Mouse (Mus musculus) adrenal gland, postnatal 4 days (tissue): ENCODE results near the gene Gimap3. TPM values are rescaled to one million over a fixed set of nuclear protein-coding genes. Genes with fewer than 3 reads are reported as not detected.

ENCODE experiments used
- DNase-seq, 2 experiments: peaks; one replicate each; pipeline ENCODE4 v3.0.0; 2021 to 2022; ENCODE audit warnings: low spot score in 2 of 2, mixed read lengths in 2 of 2
- long read RNA-seq, 2 experiments: library from polyadenylated mRNA; stranded (forward); transcript quantifications; one replicate each; pipeline ENCODE4 v2.0.0; 2021
- total RNA-seq, 2 experiments: library from RNA; stranded (reverse); gene quantifications; 2 replicates each; pipeline ENCODE4 v1.2.3; 2021

Gimap3 gene
- 1 to 10 TPM in 1 of 2 experiments, under 1 TPM in 1; 0.81 to 1.2 TPM for total RNA-seq
- long read RNA-seq, experiment 1, partial matches to known transcripts, result 0 of 1 reads
- long read RNA-seq, experiment 1, other reads (novel, unspliced or antisense), result 0 of 1 reads
- long read RNA-seq, experiment 2, partial matches to known transcripts, result 1 of 1 reads
- long read RNA-seq, experiment 2, other reads (novel, unspliced or antisense), result 0 of 1 reads

DNA sequence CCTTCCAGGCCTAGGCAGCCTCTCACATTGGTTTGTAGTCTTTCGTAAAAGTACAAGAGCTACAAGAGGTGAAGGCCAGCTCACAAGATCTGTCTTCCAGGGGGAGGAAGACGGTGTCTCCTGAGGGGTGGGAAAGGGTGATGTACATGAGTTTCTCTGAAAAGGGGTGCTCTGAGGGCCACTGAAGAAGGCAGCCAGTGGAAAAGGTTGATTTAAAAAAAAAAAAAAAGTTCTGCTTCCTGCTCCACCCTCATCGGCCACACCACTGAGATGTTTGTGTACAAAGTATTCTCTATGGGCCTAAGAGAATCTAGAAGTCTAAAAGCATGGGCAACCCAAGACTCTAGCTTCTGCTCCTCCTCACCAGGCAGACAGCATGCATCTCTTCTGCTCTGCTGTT lies at the start of gene Gimap3:
Gimap3 (minus strand) TSS at position 156 of the 400 bp plus-strand sequence.
- DNase-seq, result no peak

DNA sequence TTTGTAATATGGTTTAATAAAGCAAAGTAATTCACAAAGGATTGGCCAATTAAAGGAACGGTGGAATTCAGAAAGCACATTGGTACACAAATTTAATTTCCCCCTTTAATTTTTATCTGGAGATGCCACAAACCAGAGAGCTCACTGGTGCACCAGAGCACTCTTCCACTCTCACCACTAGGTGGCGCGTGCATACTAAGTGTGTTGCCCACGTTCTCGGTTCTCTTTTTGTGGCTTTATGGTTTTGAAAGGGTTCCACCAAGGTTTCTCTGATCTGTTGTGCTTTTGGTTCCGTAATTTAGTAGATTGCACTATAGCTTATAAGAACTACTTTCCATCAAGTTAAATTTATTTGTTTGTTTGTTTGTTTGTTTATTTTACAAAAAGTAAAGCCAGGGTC lies 47.2 kb upstream of the Gimap3 start:
- peak in 1 of 2 experiments; percentile 57 for DNase-seq

DNA sequence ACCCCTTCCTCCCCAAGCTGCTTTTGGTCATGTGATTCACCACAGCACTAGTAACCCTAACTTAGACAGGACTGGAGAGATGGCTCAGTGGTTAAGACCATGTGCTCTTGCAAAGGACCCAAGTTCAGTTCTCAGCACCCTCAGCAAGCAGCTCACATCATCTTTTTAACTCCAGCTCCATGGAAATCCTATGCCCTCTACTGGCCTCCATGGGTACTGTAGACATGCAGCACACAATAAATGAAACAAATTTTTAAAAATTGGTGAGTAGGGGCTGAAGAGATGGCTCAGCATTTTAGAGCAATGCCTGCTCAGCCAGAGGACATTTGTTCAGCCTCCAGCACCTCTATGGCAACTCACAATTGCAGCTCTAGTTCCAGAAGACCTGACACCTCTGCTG lies 44.4 kb upstream of the Gimap3 start:
- DNase-seq, result no peak

DNA sequence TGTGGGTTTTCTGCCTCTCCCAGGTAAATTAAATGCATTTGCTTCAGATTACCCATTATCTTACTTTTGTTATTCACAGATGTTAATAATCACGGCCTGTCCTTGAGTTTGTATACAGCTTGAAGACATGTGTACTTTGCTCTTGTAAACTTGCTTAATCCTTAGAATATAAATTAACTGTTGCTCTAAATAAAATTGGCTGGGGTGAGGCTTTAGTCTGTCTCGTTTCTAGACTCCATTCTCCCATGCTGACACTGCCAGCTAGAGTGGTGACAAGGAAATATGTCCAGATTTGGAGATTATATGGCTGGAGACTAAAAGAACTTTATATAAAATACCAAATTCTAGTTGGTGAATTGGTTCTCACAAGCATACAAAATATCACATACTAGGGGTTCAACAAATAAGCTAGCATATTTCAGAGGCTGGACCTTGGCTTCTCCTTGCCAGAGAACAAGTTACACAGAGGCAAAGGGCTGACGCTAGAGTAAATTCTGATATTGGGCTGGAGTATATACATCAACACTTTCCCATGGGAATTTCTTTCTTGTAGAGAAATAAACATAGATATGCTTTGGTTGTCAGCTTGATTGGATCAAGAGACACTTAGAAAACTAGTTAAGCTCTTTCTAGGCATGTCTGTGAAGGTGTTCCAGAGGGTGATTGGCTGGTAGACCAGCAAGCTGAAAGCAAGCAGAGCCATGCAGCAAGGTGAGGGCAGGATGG lies 39.0 kb upstream of the Gimap3 start:
- DNase-seq, result no peak

DNA sequence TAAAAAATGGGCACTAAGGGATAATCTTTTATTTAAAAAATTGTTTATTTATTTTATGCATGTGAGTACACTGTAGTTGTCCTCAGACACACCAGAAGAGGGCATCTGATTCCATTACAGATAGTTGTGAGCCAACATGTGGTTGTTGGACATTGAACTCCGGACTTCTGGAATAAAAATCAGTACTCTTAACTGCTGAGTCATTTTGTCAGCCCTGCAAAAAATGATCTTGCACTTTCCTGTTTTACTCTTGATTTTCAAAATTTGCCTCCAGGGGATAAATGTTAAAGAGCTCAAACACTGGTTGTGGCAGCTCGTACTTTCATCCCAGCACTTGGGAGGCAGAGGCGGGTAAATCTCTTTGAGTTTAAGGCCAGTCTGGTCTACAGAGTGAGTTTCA lies 36.1 kb upstream of the Gimap3 start:
- no peak for DNase-seq

DNA sequence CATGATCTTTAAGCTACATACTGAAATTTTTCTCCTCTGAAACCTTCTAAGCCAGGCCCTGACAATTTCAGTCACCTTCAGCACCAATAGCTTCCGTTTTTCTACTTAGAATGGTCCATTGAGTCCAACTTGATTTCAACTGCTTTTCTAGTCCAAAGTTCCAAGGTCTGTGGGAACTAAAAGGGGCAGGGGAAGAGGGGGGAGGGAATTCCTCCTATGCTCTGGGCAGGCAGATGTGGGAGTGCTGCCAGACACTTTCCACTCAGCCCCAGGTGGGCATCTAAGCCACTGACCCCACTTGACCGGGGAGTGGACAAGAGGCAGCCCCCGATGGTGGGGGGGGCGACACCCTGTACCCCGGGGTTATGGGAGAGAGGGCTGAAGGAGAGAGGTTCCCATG lies 33.7 kb upstream of the Gimap3 start:
- no peak for DNase-seq

DNA sequence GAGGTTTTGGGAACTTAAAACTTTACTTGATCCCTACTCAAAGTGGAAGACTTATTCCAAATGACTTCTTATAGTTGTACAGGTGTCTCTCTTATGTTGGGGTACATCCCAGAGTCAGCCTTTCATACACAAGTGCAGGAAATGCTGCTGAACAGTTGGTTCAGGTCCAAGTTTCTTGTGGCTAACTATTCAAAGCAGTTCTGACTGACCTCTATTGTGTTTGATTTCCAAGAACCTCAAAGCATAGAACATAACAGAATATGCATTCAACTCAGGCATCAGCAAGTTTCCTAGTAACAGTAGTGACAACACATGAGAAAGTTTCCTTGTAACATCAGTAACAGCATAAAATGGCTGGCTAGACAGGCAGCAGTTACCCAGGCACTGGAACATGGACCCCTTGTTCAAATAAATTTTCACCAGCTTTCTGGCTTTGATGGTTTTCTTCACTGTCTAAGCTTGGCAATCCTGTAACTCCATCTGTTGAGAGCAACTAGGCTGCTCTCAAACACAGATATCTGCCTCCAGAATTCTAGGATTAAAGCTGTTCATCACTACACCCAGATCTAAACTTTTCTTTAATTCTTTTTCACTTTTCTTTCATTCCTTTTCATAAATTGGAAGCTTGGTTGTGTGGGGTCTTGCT lies 32.9 kb upstream of the Gimap3 start:
- DNase-seq, result no peak

DNA sequence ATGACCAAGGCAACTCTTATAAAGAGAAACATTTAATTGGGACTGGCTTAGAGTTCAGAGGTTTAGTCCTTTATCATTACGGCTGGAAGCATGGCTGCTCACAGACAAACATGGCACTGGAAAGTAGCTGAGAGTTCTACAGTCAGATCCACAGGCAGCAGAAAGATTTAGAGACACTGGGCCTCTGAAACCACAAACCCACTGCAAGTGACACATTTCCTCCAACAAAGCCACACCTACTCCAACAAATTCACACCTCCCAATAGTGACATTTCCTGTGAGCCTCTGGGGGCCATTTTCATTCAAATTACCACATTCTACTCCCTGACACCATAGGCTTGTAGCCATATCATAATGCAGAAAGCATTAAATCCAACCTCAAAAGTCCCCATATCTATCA lies 31.2 kb upstream of the Gimap3 start:
- DNase-seq, result no peak

DNA sequence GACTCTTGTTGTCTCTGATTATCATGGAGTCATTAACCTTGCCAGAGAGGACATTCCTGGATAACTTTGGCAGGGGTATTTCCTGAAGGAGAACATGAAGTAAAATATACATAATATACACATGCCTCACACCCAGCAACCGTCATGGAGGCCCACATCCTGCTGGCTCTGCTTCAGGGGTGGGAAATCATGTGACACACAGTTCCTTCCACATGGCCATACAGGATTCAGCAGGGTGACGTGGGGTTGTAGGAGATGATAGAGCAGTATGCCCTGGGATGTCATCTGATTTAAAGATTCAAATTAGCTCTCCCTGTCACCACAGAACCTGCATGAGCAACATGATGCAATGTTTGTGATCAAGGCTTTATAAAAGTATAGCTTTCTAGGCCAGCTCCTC lies 17.2 kb upstream of the Gimap3 start:
- no peak for DNase-seq

DNA sequence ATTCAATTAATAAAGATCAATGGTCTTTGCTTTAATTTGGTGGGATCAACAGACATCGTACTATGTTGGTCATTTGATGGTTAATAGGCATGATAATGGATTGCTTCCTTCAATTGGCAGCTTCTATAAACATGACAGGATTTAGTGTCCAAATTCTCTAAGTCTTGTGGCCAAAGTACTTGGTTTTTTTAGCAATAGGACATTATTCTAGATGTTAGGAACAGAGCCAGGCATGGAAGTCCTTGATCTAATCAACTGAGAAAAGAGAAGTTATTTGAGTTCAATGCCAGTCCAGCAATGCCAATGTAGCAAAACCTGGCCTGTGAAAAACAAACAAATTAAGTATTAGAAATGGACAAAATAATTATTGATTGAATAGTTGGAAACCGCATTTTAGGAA lies 14.9 kb upstream of the Gimap3 start:
- DNase-seq, result no peak

DNA sequence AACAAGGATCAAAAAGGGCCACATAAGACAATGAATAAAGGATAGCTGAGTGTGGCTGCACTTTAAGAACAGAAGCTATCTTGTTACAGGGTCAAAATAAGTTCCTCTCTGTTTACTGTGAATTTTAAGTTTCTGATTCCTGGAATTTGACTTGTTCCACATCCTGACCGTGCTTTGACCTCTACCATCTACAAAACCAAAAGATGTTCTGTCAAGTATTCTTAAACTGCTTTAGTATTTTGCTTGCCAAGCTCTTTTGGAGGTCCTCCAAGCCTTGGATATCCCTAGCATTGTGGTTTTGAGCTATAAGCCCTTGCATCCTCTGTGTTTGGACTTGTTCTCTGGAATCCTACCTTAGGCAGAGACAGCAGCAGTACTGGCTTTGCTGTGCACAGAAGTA lies 14.5 kb upstream of the Gimap3 start:
- DNase-seq, result no peak

DNA sequence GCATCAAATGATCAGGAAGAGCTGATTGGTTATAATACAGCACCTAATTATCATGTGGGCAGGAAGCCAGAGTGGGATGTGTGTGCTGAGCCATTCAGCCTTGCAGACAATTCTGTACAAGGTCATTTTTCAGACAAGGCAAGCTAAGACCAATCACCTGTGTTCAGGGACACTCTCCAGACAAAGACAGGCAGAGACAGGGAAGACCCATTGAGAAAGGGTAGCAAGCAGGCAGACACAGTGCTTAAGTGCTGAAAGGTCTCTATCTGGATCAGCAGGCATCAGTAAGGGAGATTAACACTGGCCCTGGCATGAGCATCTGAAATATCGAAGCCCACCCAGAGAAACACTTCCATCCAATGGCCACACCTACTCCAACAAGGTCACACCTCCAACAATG lies 13.8 kb upstream of the Gimap3 start:
- no peak for DNase-seq

DNA sequence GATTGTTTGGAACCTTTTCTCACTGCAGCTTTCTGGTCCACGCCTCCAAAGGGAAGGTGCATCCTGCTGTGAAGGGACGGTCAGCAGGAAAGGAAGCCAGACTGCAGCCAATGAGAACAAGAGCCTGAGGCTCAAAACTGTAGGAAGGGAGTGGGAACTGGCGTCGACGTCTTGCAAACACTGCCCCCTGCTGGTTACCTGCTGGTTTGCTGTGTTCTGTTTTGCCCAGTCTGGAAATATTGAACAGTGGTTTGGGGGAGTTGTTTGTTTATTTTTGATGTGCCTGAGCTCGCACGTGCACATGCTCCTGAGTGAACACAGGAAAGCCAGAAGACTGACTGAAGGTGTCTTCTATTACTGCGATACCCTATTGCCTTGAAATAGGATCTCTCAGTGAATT lies 1.4 kb upstream of the Gimap3 start:
- peak; percentile 42 to 64 for DNase-seq

DNA sequence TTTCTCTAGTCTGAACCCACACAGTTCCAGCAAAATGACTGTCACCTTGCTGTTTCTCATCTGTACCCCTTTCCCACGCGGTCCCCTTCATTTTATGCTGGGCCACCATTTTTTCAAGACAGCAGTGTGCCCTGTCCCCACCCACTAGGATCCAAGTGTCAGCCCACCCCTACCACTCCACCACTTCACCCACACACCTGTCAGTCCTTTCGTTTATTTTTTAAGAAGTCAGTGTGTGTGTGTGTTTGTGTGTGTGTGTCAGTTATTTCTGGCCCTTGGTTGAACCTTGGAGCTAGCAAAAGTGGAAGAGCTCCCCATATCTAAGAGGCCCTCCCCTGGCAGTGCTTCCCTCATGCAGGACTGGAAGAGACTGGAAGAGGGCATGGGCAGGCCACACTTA lies 1.7 kb downstream of the Gimap3 start:
- no peak for DNase-seq

DNA sequence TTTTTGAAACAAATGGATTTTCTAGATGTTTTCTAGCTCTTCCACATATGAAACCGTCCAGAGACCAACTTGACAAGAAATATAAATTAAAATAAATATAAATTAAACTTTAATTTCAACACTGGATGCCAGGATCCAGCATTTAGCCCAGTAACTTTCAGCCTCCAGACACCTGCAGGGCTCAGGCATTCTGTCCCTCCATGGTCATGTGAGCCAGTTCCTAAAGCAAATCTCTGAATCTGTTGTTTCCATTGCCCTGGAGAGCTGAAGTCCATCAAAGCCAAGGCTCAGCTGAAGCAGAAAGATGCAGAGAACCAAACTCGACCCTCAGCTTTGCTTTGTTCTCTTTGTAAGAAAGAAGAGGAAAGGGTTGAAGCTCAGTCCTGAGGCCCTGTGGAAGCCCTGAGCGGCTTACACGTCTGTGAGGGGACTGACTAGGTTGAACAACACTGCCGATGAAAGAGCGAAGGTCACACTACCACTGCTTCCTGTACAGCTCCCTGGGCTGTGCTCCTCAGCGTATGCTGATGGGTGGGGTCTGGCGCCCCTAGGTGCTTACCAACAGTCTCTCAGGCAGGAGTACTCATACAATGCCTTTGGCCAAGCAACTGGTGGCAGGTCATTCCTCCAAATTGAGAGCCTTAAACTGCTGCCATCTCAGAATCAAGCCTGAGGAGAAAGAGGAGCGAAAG lies 2.3 kb downstream of the Gimap3 start:
- DNase-seq, result no peak

DNA sequence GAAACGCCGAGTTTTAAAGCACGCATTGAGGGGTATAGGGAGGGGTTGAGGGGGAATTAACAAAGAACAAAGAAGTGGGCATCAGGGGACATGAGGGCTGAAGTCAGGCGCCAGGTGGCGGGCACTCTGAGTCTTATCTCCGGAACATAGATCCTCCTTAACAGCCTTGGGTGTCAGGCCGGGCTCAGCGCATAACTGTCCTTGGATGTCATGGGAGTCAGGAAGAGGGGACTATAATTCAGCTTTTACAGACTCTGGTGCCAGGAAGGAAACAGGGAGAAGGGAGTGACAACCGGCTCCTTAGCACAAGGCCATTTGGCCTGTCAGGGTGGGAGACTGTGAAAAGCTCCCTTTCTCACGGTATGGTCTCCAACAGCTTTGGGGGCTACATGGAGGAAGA lies 6.2 kb downstream of the Gimap3 start:
- no peak for DNase-seq

DNA sequence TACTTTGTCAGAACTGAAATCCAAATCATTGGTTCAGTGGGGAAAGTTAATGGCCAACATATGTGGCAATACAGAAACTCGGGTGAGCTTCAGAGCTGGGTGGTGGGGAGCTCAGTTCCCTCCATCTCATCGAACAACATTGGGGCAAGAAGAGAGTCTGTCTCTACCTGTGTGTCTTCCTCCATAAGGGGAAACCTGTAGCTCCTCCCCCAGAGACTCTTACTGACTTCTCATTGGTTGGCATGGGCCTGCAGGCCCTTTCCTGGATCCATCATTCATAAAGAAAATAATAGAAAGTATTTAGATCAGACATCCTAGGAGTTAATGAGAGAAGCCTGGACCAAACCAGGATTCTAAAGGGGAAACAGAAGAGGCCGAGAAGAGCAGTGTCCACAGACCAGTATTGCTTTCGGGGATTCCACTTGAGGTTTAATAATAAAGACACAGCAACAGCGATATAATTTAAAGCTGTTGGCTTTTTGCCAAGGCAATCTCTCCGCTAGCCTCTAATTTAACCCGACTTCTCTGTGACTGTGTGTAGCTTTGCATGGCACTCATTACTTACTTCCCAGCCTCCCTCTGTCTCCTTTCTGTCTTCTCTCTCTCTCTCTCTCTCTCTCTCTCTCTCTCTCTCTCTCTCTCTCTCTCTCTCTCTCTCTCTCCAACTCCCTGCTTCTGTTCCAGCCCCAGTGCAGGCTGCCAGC lies 6.9 kb downstream of the Gimap3 start:
- DNase-seq, result no peak

DNA sequence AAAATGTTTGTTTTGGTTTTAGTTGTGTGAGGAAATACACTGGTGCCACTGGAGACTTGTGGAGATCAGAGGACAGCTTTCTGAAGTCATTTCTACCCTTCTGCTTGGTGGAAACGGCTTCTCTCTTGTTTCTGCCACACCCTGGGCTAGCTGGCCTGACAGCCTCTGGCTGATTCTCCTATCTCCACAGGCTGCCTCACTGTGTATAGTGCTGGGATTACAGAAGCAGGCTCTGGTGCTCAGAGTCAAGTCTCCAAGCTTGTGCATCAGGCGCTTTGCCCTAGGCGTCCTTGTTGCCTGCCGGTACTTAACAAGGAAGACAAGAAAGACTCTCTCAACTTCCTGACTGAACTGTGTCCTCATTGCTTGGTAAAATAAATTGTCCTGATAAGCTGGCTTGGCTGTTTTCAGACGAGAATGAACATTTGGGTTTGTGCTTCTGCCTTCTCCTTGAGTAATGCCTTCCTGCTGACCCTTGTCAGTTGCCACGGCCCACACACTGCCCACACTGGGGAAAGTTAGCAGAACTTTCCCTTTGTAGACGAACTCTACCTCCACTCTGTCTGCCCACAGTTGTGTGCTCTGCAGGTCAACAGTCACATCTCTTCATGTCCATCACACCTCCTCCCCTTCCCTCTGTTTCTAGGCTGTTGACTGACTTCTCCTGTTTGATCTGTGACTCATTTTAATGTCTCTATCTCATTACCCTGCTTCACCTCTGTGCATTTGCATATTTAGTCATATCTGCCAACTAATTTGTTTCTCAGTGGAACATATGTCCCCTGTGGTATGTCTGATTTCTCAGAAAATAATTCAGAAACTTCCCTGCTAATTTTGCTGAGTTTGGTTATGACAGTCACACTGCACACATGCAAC lies 23.3 kb downstream of the Gimap3 start:
- DNase-seq, result no peak

DNA sequence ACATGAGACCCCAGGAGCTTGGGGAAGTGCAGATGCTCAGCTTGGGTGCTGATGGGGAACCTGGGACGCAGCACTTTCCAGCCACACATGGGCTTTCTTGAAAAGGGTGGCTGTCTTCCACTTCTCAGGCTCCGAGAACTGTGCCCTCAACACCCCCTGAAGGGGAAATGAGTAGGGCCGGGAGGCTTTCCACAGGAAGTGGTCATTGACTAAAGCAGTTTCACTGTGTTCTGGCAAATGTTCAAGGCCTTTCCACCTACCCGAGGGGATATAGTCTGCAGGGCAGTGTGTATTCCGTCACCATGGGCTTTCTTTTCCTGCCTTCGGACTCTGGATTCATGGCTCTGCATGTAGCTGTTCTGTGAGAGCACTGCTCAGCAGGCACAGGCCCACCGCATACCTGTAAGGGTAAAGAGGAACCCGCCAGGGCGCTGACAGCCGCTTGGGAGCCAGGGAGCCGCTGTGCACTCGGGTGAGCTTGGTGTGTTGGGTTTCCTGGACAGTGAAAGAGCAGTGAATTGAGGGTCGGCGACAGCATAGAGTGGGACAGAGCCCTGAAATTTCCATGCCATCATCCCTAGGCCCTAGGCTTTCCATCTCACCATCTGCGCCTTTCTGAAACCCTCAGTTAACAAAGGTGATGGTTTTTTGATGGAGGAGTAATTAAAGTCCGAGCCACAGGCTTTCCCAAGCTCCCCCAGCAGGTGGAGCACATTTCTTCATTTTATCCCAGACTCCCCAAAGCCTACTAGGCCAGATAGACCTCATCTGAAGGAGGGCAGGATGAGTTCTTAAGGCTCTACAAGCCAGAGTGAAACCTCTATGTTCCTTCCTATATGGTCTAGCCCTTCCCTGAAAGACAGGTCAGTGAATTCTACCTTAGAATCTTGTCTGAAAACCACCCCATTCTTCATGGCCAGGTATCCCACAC lies 24.4 kb downstream of the Gimap3 start, which contains the start of gene Gimap5:
Gimap5 (plus strand) TSS at position 239 of the 931 bp plus-strand sequence.
- peak in 1 of 2 experiments; percentile 24 for DNase-seq
